Mouse (Mus musculus): ENCODE results near the gene Grpel1.

Gene Grpel1

GRCm38 (mm10) chr5:36508351-36508750 lies 43.6 kb downstream of the Grpel1 start:
- DNase-seq (ENCODE audit: low read depth, low spot score) = no peak

- DNase-seq (ENCODE audit: low read depth, low spot score) = no peak
Observed at GRCm38 (mm10) chr5:36510956-36511355, 46.2 kb downstream of the Grpel1 start.

GRCm38 (mm10) chr5:36515126-36515525 lies 50.3 kb downstream of the Grpel1 start:
- DNase-seq (ENCODE audit: low read depth, low spot score) = no peak

GRCm38 (mm10) chr5:36515558-36515957 lies 50.8 kb downstream of the Grpel1 start:
- DNase-seq (ENCODE audit: low read depth, low spot score) = no peak

GRCm38 (mm10) chr5:36517596-36517995 lies 52.8 kb downstream of the Grpel1 start:
- DNase-seq (ENCODE audit: low read depth, low spot score) = no peak

- DNase-seq (ENCODE audit: low read depth, low spot score) = no peak
Observed at GRCm38 (mm10) chr5:36519751-36520150, 55.0 kb downstream of the Grpel1 start.

- no peak for DNase-seq (ENCODE audit: low read depth, low spot score)
Observed at GRCm38 (mm10) chr5:36522782-36523181, 58.0 kb downstream of the Grpel1 start.

- no peak for DNase-seq (ENCODE audit: low read depth, low spot score)
Observed at GRCm38 (mm10) chr5:36523219-36523703, 58.5 kb downstream of the Grpel1 start.

All from CD4-positive, CD25-positive, alpha-beta regulatory T cell, adult 2 months (primary cell).